Mouse (Mus musculus) heart, embryonic 12.5 days (tissue): Measurements from ENCODE around the gene Ctxn1. TPM values are rescaled to one million over a fixed set of nuclear protein-coding genes. Genes with fewer than 3 reads are reported as not detected.
"Not testable (repeated sequence)": the region's sequence is repeated elsewhere in the genome, so short reads cannot be mapped to it uniquely, and the experiment has no call there.

Experiments used
- ATAC-seq: fragments of 200-750 bp; cut with Nextera tagmentation; 2 replicates; pipeline ENCODE4 v1.8.0; 2017; ENCODE audit warnings: moderate TSS enrichment, moderate library complexity; ENCODE audit not compliant: insufficient number of reproducible peaks, low FRiP score
- H3K27ac ChIP-seq: fragments of 300-500 bp; sonication (generic); 2 replicates; pipeline ENCODE4 v1.5.1; 2016; ENCODE audit warnings: mild to moderate bottlenecking, moderate library complexity; ENCODE audit not compliant: poor library complexity, severe bottlenecking
- H3K27me3 ChIP-seq: fragments of 300-500 bp; sonication (generic); replicated peaks from 2 replicates; pipeline ENCODE4 v1.6.1; 2016; ENCODE audit warnings: mild to moderate bottlenecking, moderate library complexity
- H3K36me3 ChIP-seq: fragments of 300-500 bp; sonication (generic); 2 replicates; pipeline ENCODE4 v1.6.1; 2016; ENCODE audit warnings: mild to moderate bottlenecking, moderate library complexity
- H3K4me1 ChIP-seq: fragments of 300-500 bp; sonication (generic); replicated peaks from 2 replicates; pipeline ENCODE4 v1.6.1; 2016; ENCODE audit warnings: mild to moderate bottlenecking
- H3K4me2 ChIP-seq: fragments of 300-500 bp; sonication (generic); 2 replicates; pipeline ENCODE4 v1.6.1; 2016; ENCODE audit warnings: mild to moderate bottlenecking, moderate library complexity
- H3K4me3 ChIP-seq: fragments of 300-500 bp; sonication (generic); 2 replicates; pipeline ENCODE4 v1.5.1; 2016; ENCODE audit warnings: mild to moderate bottlenecking
- H3K9ac ChIP-seq: fragments of 300-500 bp; sonication (generic); 2 replicates; pipeline ENCODE4 v1.6.1; 2016; ENCODE audit warnings: mild to moderate bottlenecking, moderate library complexity
- H3K9me3 ChIP-seq: fragments of 300-500 bp; sonication (generic); replicated peaks from 2 replicates; pipeline ENCODE4 v1.6.1; 2016; ENCODE audit warnings: mild to moderate bottlenecking, moderate library complexity
- WGBS: fragments of 180-500 bp; shearing (Covaris S2); methylation state at CpG from one replicate; pipeline ENCODE4 v1.1.7; 2016; 5-methylcytosine and 5-hydroxymethylcytosine counted together
- polyA plus RNA-seq: library from polyadenylated mRNA; unstranded; fragments of >200 nt; fragmentation: Nextera tagmentation; extraction: Ambion mirVana; gene quantifications from 2 replicates; pipeline ENCODE4 v1.2.1, GENCODE M21; 2016

Ctxn1 gene
- polyA plus RNA-seq, 1 experiment from 2014 or later = 36.2 TPM

- no peak overlapping the region for H3K9ac ChIP-seq
- no peak overlapping the region for H3K27ac ChIP-seq
- no peaks in the 10 kb centered on the region for H3K27me3 ChIP-seq
- ATAC-seq = no peak
- no peak overlapping the region for H3K4me3 ChIP-seq
- H3K4me2 ChIP-seq = no peak overlapping the region
- H3K36me3 ChIP-seq = peaks cover 87% of the 10 kb centered on the region
- peaks cover 10% of the 10 kb centered on the region for H3K4me1 ChIP-seq
- WGBS = 84% methylated on average over 8 of the region's 8 CpGs
- no peaks in the 10 kb centered on the region for H3K9me3 ChIP-seq
Observed at GRCm38 (mm10) chr8:4263105-4263791, 4.2 kb upstream of the Ctxn1 start.

GRCm38 (mm10) chr8:4259805-4260170, 714 bp upstream of the Ctxn1 start:
- 0 out of 2 replicates have a peak overlapping the region, but pooled peaks have one; percentile 52 for H3K27ac ChIP-seq
- H3K4me3 ChIP-seq = no peak overlapping the region
- peak overlapping the region; percentile 92; the same call in 1 of the 2 replicates for H3K4me2 ChIP-seq
- H3K27me3 ChIP-seq = no peaks in the 10 kb centered on the region
- WGBS = 77% methylated on average over 4 of the region's 4 CpGs
- H3K36me3 ChIP-seq = peaks cover 78% of the 10 kb centered on the region
- H3K9me3 ChIP-seq = no peaks in the 10 kb centered on the region
- H3K9ac ChIP-seq = peak overlapping the region; percentile 32; the same call in 1 of the 2 replicates
- no peak for ATAC-seq
- H3K4me1 ChIP-seq = peaks cover 26% of the 10 kb centered on the region

- under 1% methylated on average over 30 of the region's 32 CpGs for WGBS
- peak overlapping the region; percentile 83 for H3K9ac ChIP-seq
Observed at GRCm38 (mm10) chr8:4258678-4259077, 396 bp downstream of the Ctxn1 start.

GRCm38 (mm10) chr8:4258233-4258632, 841 bp downstream of the Ctxn1 start:
- Histone ChIP-seq H3K9me3 (no peaks in the 10 kb centered on the region), H3K27me3 (no peaks in the 10 kb centered on the region), H3K9ac (peak overlapping the region; percentile 83), H3K36me3 (peaks cover 68% of the 10 kb centered on the region), H3K4me1 (peaks cover 33% of the 10 kb centered on the region), H3K27ac (peak overlapping the region; percentile 37), H3K4me2 (peak overlapping the region; percentile 92), H3K4me3 (peak overlapping the region; percentile 74)
- ATAC-seq = peak; percentile 54
- WGBS = 2% methylated on average over 35 of the region's 35 CpGs

More at GRCm38 (mm10) chr8:4258678-4259077, 396 bp downstream of the Ctxn1 start:
- H3K4me2 ChIP-seq = peak overlapping the region; percentile 92
- peak overlapping the region; percentile 74 for H3K4me3 ChIP-seq
- no peaks in the 10 kb centered on the region for H3K9me3 ChIP-seq
- H3K4me1 ChIP-seq = peaks cover 31% of the 10 kb centered on the region
- H3K27me3 ChIP-seq = no peaks in the 10 kb centered on the region
- ATAC-seq = peak; percentile 74
- peaks cover 72% of the 10 kb centered on the region for H3K36me3 ChIP-seq
- peak overlapping the region; percentile 37 for H3K27ac ChIP-seq

GRCm38 (mm10) chr8:4257350-4257749, 1.7 kb downstream of the Ctxn1 start:
- Histone ChIP-seq H3K9ac (peak overlapping the region; percentile 31; the same call in 1 of the 2 replicates), H3K27me3 (no peaks in the 10 kb centered on the region), H3K4me3 (0 out of 2 replicates have a peak overlapping the region, but pooled peaks have one; percentile 74), H3K9me3 (no peaks in the 10 kb centered on the region), H3K4me1 (peaks cover 36% of the 10 kb centered on the region), H3K27ac (no peak overlapping the region), H3K4me2 (peak overlapping the region; percentile 92; the same call in 1 of the 2 replicates), H3K36me3 (peaks cover 59% of the 10 kb centered on the region)
- no peak for ATAC-seq
- 88% methylated on average over 4 of the region's 4 CpGs for WGBS

- H3K9me3 ChIP-seq = no peaks in the 10 kb centered on the region
- H3K4me2 ChIP-seq = no peak overlapping the region
- no peaks in the 10 kb centered on the region for H3K27me3 ChIP-seq
- 58% methylated on average over 4 of the region's 4 CpGs for WGBS
- peaks cover 55% of the 10 kb centered on the region for H3K36me3 ChIP-seq
- H3K9ac ChIP-seq = peak overlapping the region; percentile 31; the same call in 1 of the 2 replicates
- no peak overlapping the region for H3K4me3 ChIP-seq
- ATAC-seq = no peak
- peaks cover 37% of the 10 kb centered on the region for H3K4me1 ChIP-seq
- no peak overlapping the region for H3K27ac ChIP-seq
Observed at GRCm38 (mm10) chr8:4256911-4257310, 2.2 kb downstream of the Ctxn1 start.

GRCm38 (mm10) chr8:4255471-4255870, 3.6 kb downstream of the Ctxn1 start:
- 85% methylated on average over 7 of the region's 7 CpGs for WGBS
- not testable (repeated sequence) for H3K4me2 ChIP-seq, ATAC-seq, H3K27ac ChIP-seq, H3K4me3 ChIP-seq, H3K27me3 ChIP-seq, H3K9me3 ChIP-seq, H3K9ac ChIP-seq
- Histone ChIP-seq H3K36me3 (peaks cover 41% of the 10 kb centered on the region), H3K4me1 (peaks cover 41% of the 10 kb centered on the region)

- Histone ChIP-seq H3K27me3 (no peaks in the 10 kb centered on the region), H3K9me3 (no peaks in the 10 kb centered on the region), H3K4me3 (peak overlapping the region; percentile 95), H3K27ac (no peak overlapping the region), H3K4me1 (peaks cover 46% of the 10 kb centered on the region), H3K4me2 (peak overlapping the region; percentile 87), H3K9ac (no peak overlapping the region), H3K36me3 (peaks cover 31% of the 10 kb centered on the region)
- 70% methylated on average over 6 of the region's 6 CpGs for WGBS
- no peak for ATAC-seq
Observed at GRCm38 (mm10) chr8:4254001-4254400, 5.1 kb downstream of the Ctxn1 start.

- Histone ChIP-seq H3K27me3 (no peaks in the 10 kb centered on the region), H3K4me3 (peak within 1 kb of the TSS; percentile 95), H3K4me1 (peaks cover 52% of the 10 kb centered on the region), H3K36me3 (peaks cover 34% of the 10 kb centered on the region), H3K9me3 (no peaks in the 10 kb centered on the region), H3K4me2 (peak within 1 kb of the TSS; percentile 87), H3K27ac (peak within 1 kb of the TSS; percentile 84), H3K9ac (peak within 1 kb of the TSS; percentile 91)
- peak; percentile 91 for ATAC-seq
- under 1% methylated on average over 69 of the region's 69 CpGs for WGBS
Observed at GRCm38 (mm10) chr8:4252934-4253841, 5.9 kb downstream of the Ctxn1 start, which contains the start of gene Snapc2. Gene Snapc2, plus strand, starts transcription at chr8:4253080.

GRCm38 (mm10) chr8:4252116-4252760, 6.8 kb downstream of the Ctxn1 start:
- H3K36me3 ChIP-seq = peaks cover 39% of the 10 kb centered on the region
- H3K9ac ChIP-seq = peak overlapping the region; percentile 91
- 41% methylated on average over 8 of the region's 8 CpGs for WGBS
- no peak for ATAC-seq
- H3K4me1 ChIP-seq = peaks cover 45% of the 10 kb centered on the region
- no peak overlapping the region for H3K27ac ChIP-seq
- peak overlapping the region; percentile 95 for H3K4me3 ChIP-seq
- H3K4me2 ChIP-seq = peak overlapping the region; percentile 87
- H3K9me3 ChIP-seq = no peaks in the 10 kb centered on the region
- H3K27me3 ChIP-seq = no peaks in the 10 kb centered on the region
